Mouse (Mus musculus): ENCODE measurements around the gene Lrrfip1. TPM values are rescaled to one million over a fixed set of nuclear protein-coding genes. Genes with fewer than 3 reads are reported as not detected.

Gene Lrrfip1
- polyA plus RNA-seq, 2 experiments, result 9.4 to 12.5 TPM

GRCm38 (mm10) chr1:90975960-90976359 is 22.6 kb upstream of the Lrrfip1 start:
- Histone ChIP-seq H3K4me3 (ENCODE audit: insufficient read depth in 1 of 2, low read depth in 2 of 2, low read length in 2 of 2) (no peak overlapping the region), H3K9me3 (ENCODE audit: control insufficient read depth, low read length) (no peaks in the 10 kb centered on the region), H3K27me3 (ENCODE audit: control insufficient read depth, insufficient read depth, low read length) (no peaks in the 10 kb centered on the region), H3K36me3 (replicated peaks; ENCODE audit: control insufficient read depth, insufficient read depth, low read depth) (no peaks in the 10 kb centered on the region), H3K4me1 (replicated peaks; ENCODE audit: control insufficient read depth in 2 of 2, insufficient read depth in 2 of 2, low read length in 1 of 2) (no peaks in the 10 kb centered on the region; a peak in 1 of 4 replicates), H3K4me2 (ENCODE audit: low read depth) (no peak overlapping the region), H3K9ac (replicated peaks) (no peak overlapping the region), H3K27ac (no peak overlapping the region)
- TF ChIP-seq EP300 (IDR thresholded peaks at IDR 0.05; ENCODE audit: low read depth) (no peak), CTCF (IDR thresholded peaks at IDR 0.05; ENCODE audit: low read depth) (no peak)
- ATAC-seq (ENCODE audit: insufficient read depth) (no peak), DNase-seq (ENCODE audit: low read depth in 3 of 3, low spot score in 3 of 3) (no peak)
- 69% methylated on average over 4 of the region's 4 CpGs for WGBS (ENCODE audit: insufficient replicate concordance)

GRCm38 (mm10) chr1:90980638-90981330 is 17.8 kb upstream of the Lrrfip1 start:
- ATAC-seq (ENCODE audit: insufficient read depth) (no peak), DNase-seq (ENCODE audit: low read depth in 3 of 3, low spot score in 3 of 3) (no peak)
- Histone ChIP-seq H3K27ac (no peak overlapping the region), H3K9ac (replicated peaks) (no peak overlapping the region), H3K4me1 (replicated peaks; ENCODE audit: control insufficient read depth in 2 of 2, insufficient read depth in 2 of 2, low read length in 1 of 2) (no peaks in the 10 kb centered on the region), H3K27me3 (ENCODE audit: control insufficient read depth, insufficient read depth, low read length) (no peaks in the 10 kb centered on the region), H3K4me3 (ENCODE audit: insufficient read depth in 1 of 2, low read depth in 2 of 2, low read length in 2 of 2) (no peak overlapping the region), H3K36me3 (replicated peaks; ENCODE audit: control insufficient read depth, insufficient read depth, low read depth) (no peaks in the 10 kb centered on the region), H3K4me2 (ENCODE audit: low read depth) (no peak overlapping the region), H3K9me3 (ENCODE audit: control insufficient read depth, low read length) (no peaks in the 10 kb centered on the region)
- WGBS (ENCODE audit: insufficient replicate concordance), result 62% methylated on average over 10 of the region's 10 CpGs
- TF ChIP-seq EP300 (IDR thresholded peaks at IDR 0.05; ENCODE audit: low read depth) (no peak), CTCF (IDR thresholded peaks at IDR 0.05; ENCODE audit: low read depth) (no peak)

DNA sequence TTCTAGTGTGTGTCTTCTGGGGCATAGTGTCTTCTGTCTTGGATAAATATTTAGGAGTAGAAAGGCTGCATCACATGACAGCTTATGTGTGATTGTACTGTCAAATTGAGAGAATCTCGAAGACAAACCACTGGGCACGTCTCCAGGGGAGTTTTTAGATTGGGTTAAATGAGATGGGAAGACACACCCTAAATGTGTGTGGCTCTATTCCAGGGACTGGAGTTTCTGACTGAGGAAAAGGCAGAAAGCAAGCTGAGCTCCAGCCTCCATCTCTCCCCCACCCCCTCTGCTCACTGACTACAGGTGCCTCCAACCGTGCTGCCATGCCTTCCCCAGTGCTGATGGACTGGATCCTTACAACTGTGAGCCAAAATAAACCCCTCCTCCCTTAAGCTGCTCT is 17.2 kb upstream of the Lrrfip1 start:
- DNase-seq (ENCODE audit: low read depth in 3 of 3, low spot score in 3 of 3), result no peak
- Histone ChIP-seq H3K36me3 (replicated peaks; ENCODE audit: control insufficient read depth, insufficient read depth, low read depth) (no peaks in the 10 kb centered on the region), H3K27me3 (ENCODE audit: control insufficient read depth, insufficient read depth, low read length) (no peaks in the 10 kb centered on the region), H3K4me3 (ENCODE audit: insufficient read depth in 1 of 2, low read depth in 2 of 2, low read length in 2 of 2) (no peak overlapping the region), H3K27ac (no peak overlapping the region), H3K9me3 (ENCODE audit: control insufficient read depth, low read length) (no peaks in the 10 kb centered on the region), H3K4me1 (replicated peaks; ENCODE audit: control insufficient read depth in 2 of 2, insufficient read depth in 2 of 2, low read length in 1 of 2) (no peaks in the 10 kb centered on the region), H3K9ac (replicated peaks) (no peak overlapping the region), H3K4me2 (ENCODE audit: low read depth) (no peak overlapping the region)
- WGBS (ENCODE audit: insufficient replicate concordance), result 60% methylated on average over 3 of the region's 3 CpGs
- TF ChIP-seq CTCF (IDR thresholded peaks at IDR 0.05; ENCODE audit: low read depth) (no peak), EP300 (IDR thresholded peaks at IDR 0.05; ENCODE audit: low read depth) (no peak)
- no peak for ATAC-seq (ENCODE audit: insufficient read depth)

GRCm38 (mm10) chr1:90995916-90996315 is 2.6 kb upstream of the Lrrfip1 start:
- H3K4me1 ChIP-seq (replicated peaks; ENCODE audit: control insufficient read depth in 2 of 2, insufficient read depth in 2 of 2, low read length in 1 of 2), result peaks cover 0 to 7% of the 10 kb centered on the region in 2 experiments; a peak in 1 of 4 replicates
- 54% methylated on average over 1 of the region's 1 CpGs for WGBS (ENCODE audit: insufficient replicate concordance)
- no peaks in the 10 kb centered on the region for H3K36me3 ChIP-seq (replicated peaks; ENCODE audit: control insufficient read depth, insufficient read depth, low read depth)
- peaks cover 13% of the 10 kb centered on the region for H3K27me3 ChIP-seq (ENCODE audit: control insufficient read depth, insufficient read depth, low read length)
- no peaks in the 10 kb centered on the region for H3K9me3 ChIP-seq (ENCODE audit: control insufficient read depth, low read length)
- H3K4me2 ChIP-seq (ENCODE audit: low read depth), result no peak overlapping the region
- ATAC-seq (ENCODE audit: insufficient read depth), result no peak
- no peak for DNase-seq (ENCODE audit: low read depth in 3 of 3, low spot score in 3 of 3)
- H3K4me3 ChIP-seq (ENCODE audit: insufficient read depth in 1 of 2, low read depth in 2 of 2, low read length in 2 of 2), result no peak overlapping the region
- H3K27ac ChIP-seq, result no peak overlapping the region
- TF ChIP-seq CTCF (IDR thresholded peaks at IDR 0.05; ENCODE audit: low read depth) (no peak), EP300 (IDR thresholded peaks at IDR 0.05; ENCODE audit: low read depth) (no peak)
- no peak overlapping the region for H3K9ac ChIP-seq (replicated peaks)

GRCm38 (mm10) chr1:90997136-90997535 is 1.4 kb upstream of the Lrrfip1 start:
- TF ChIP-seq CTCF (IDR thresholded peaks at IDR 0.05; ENCODE audit: low read depth), result no peak
- TF ChIP-seq EP300 (IDR thresholded peaks at IDR 0.05; ENCODE audit: low read depth), result no peak
- peaks cover 13% of the 10 kb centered on the region for H3K27me3 ChIP-seq (ENCODE audit: control insufficient read depth, insufficient read depth, low read length)
- no peak overlapping the region for H3K4me3 ChIP-seq (ENCODE audit: insufficient read depth in 1 of 2, low read depth in 2 of 2, low read length in 2 of 2)
- no peak overlapping the region for H3K4me2 ChIP-seq (ENCODE audit: low read depth)
- no peak overlapping the region for H3K27ac ChIP-seq
- DNase-seq (ENCODE audit: low read depth in 3 of 3, low spot score in 3 of 3), result no peak
- no peak overlapping the region for H3K9ac ChIP-seq (replicated peaks)
- no peak for ATAC-seq (ENCODE audit: insufficient read depth)
- H3K9me3 ChIP-seq (ENCODE audit: control insufficient read depth, low read length), result no peaks in the 10 kb centered on the region
- H3K36me3 ChIP-seq (replicated peaks; ENCODE audit: control insufficient read depth, insufficient read depth, low read depth), result no peaks in the 10 kb centered on the region
- H3K4me1 ChIP-seq (replicated peaks; ENCODE audit: control insufficient read depth in 2 of 2, insufficient read depth in 2 of 2, low read length in 1 of 2), result peaks cover 0 to 7% of the 10 kb centered on the region in 2 experiments; a peak in 1 of 4 replicates
- WGBS (ENCODE audit: insufficient replicate concordance), result 33% methylated on average over 4 of the region's 4 CpGs

Measured in liver, embryonic 14.5 days (tissue).